Mouse (Mus musculus) embryonic stem cell, embryonic (primary cell): Measurements from ENCODE around the gene Arfgap1.

Experiments
- CTCF ChIA-PET, 4 experiments: fragments of 300-600 bp in 2 of 4; fragments of 350-600 bp in 2 of 4; sonication (Branson Sonifier 250); formaldehyde crosslinking; loops; one replicate each; lab custom pipeline; 2022; ENCODE audit warnings: inconsistent platforms in 2 of 4; lab: Charles Lee
- POLR2A ChIA-PET, 4 experiments: fragments of 300-600 bp in 2 of 4; fragments of 350-600 bp in 2 of 4; sonication (Branson Sonifier 250); formaldehyde crosslinking; loops; one replicate each; lab custom pipeline; 2022; ENCODE audit warnings: antibody characterized with exemption in 4 of 4, inconsistent platforms in 1 of 4; lab: Charles Lee

Arfgap1 gene

DNA sequence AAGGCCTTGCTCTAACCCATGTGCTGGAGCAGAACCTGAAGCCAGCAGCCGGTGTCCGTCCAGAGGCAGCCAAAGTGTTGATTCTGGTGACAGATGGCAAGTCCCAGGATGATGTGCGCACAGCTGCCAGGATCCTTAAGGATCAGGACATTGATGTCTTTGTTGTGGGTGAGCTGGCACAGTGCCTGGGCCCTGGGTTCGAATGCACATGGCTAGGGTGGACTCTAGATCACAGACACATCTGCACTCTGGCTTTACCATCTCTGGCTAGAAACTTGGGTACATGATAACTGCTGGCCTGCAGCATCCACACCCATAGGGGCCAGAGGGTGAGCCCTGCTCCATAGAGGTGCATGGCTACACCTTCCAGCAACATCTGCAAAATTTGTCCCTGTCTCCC, 28.4 kb downstream of the Arfgap1 start:
- CTCF ChIA-PET = interaction anchor here (1.0 to 2.8 kb wide), 9 partner anchors 9 to 76 kb away, joined by 3 to 13 read pairs (median 5); partner anchors contain the start of genes Birc7 (in 1 of the 4), Col20a1 (in 1 of the 4) and Nkain4 (in 1 of the 4)
- POLR2A ChIA-PET = interaction anchor here in 2 of 4 experiments (1.1 to 1.8 kb wide), 4 partner anchors 8 to 62 kb away, joined by 3 to 10 read pairs (median 4); partner anchors contain the start of gene Col20a1 (in 1 of the 2)

DNA sequence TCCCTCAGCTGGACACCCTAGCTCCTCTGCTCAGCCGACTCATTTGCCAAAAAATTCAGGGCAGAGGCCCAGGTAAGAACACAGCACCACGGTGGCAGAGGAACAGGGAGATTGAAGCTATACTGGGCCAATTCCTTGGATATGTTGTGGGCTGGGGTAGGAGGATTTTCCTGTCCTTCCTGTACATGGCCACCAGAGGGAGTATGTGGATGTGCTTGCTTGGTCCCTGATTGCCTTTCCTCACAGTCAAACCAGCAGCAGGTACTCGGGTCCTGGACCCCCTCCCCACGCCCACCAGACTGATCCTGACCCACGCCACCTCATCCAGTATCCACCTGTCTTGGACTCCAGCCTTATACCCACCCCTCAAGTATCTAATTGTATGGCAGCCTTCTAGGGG, 29.4 kb downstream of the Arfgap1 start:
- POLR2A ChIA-PET = interaction anchor here in 2 of 4 experiments (0.7 to 1.8 kb wide), 7 partner anchors 9 to 47 kb away, joined by 3 to 10 read pairs (median 3); partner anchors contain the start of genes Chrna4 (in 1 of the 2) and Col20a1 (in 1 of the 2)
- CTCF ChIA-PET = interaction anchor here (0.6 to 2.8 kb wide), 39 partner anchors 8 to 723 kb away, joined by 3 to 14 read pairs (median 3); partner anchors contain the start of genes Birc7 (in 1 of the 4), Cables2 (in 1 of the 4), Col20a1 (in 1 of the 4) and Dnajc5 (in 1 of the 4)

DNA sequence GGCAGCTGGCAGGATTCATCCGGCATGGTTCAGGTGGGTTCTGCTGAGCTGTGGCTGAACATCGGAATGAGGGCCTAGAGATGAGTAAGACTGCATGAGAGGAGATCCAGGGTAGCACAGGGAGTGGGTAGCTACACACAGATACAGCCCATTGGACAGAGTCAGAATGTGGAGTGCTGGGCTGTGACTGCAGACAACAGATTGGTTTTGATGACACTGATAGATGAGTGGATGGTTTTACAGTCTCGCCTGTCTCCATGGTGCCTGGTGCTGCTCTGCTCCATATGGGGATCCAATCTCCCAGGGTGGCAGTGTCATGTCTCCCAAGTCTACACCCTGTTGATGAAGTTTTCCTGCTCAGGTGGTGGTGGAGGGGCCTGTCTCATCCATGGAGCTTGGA, 29.9 kb downstream of the Arfgap1 start:
- ChIA-PET CTCF (interaction anchor here (0.6 to 2.8 kb wide), 28 partner anchors 9 to 523 kb away, joined by 3 to 14 read pairs (median 4); partner anchors contain the start of genes Birc7 (in 1 of the 4), Dnajc5 (in 1 of the 4) and Ppdpf (in 1 of the 4)), POLR2A (interaction anchor here in 1 of 4 experiments (0.7 to 1.8 kb wide), 6 partner anchors 9 to 33 kb away, joined by 3 to 10 read pairs (median 4); partner anchors contain the start of gene Col20a1)

DNA sequence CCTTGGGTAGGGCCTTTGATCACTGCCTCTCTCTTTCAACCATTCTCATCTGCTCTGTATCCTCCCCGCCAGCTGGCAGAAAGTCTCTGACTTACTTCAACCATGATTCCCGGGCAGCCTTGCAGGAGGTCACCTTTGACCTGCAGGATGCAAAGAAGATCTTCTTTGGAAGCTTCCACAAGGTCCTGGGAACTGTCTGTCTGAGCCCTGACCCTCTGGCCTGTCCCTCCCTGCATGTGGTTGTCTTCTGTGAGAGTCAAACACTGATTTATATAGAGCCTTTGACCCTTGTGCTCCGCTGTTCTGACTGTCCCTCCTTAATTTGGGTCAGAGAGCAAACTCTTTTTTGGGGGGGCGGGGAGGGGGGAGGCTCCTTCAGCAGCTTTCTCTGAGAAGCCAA, 40.0 kb downstream of the Arfgap1 start:
- POLR2A ChIA-PET = interaction anchor here in 1 of 4 experiments (0.6 kb wide), 1 partner anchor 144 kb away, joined by 3 read pairs; no protein-coding TSS in a partner anchor
- CTCF ChIA-PET = interaction anchor here in 3 of 4 experiments (0.6 to 1.5 kb wide), 4 partner anchors 11 to 1538 kb away, joined by 3 to 5 read pairs (median 3); no protein-coding TSS in a partner anchor

DNA sequence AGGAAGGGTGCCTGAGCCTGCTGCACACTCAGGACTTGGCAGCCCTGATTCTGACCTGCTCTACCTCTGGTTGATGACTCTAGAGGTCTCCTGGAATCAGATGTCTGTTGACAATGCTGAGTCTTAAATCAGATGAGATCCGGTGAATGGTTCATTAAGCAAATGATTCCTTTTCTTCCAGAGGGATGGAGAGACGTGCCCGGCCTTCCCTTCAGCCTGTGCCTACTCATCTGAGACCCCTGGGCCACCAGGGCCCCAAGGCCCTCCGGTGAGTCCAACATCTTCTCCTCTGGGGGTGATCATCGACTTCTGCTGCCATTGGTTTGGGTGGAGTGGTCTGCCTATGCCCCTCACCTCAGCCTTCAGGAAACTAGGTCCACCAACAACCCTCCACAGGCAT, 41.3 kb downstream of the Arfgap1 start:
- POLR2A ChIA-PET = interaction anchor here in 1 of 4 experiments (0.6 to 1.0 kb wide), 2 partner anchors 49 to 262 kb away, joined by 3 to 4 read pairs; no protein-coding TSS in a partner anchor
- CTCF ChIA-PET = no interaction called here

DNA sequence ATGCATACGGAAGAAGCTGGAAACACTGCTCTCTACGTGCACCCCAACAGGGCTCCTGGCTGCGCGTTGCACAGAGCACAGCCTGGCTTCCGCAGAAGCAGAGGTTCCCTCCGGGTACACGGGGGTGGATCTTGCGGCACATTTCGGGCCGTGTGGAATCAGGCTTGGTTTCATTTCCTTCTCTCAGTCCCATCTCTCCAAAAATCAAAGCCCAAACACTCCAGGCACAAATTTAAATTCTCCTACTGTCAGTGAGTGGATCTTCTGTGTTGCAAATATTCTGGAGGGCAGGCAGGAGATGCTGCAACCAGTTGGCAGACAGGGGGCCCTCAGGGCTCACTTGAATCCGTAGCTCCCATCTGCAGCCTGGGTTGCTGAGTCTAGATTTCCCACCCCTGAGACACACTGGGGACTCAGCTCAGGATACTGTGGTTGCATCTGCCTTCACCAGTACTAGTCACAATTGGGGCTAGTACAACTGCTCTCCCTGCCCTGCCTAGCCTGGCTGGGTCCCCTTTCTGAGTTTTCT, 64.4 kb downstream of the Arfgap1 start:
- CTCF ChIA-PET = interaction anchor here (0.7 to 1.5 kb wide), 7 partner anchors 16 to 75 kb away, joined by 3 to 6 read pairs (median 3); no protein-coding TSS in a partner anchor

More for the DNA sequence above, 64.4 kb downstream of the Arfgap1 start:
- POLR2A ChIA-PET = interaction anchor here in 1 of 4 experiments (0.6 kb wide), 1 partner anchor 189 kb away, joined by 3 read pairs; no protein-coding TSS in a partner anchor
